Mouse (Mus musculus) intestine, postnatal 0 days (tissue): ENCODE results near the gene Igfbp3. TPM values are rescaled to one million over a fixed set of nuclear protein-coding genes. Genes with fewer than 3 reads are reported as not detected.
A peak's percentile ranks its signal among the peaks of the same experiment; 100 is the strongest.

ENCODE experiments used
- ATAC-seq: fragments of 200-750 bp; cut with Nextera tagmentation; 2 replicates; pipeline ENCODE4 v1.8.0; 2017; ENCODE audit warnings: mild to moderate bottlenecking, moderate TSS enrichment, moderate library complexity
- H3K27ac ChIP-seq: fragments of 300-500 bp; sonication (generic); 2 replicates; pipeline ENCODE4 v1.5.1; 2014; ENCODE audit warnings: mild to moderate bottlenecking, low read depth, low read length, moderate library complexity
- H3K27me3 ChIP-seq: fragments of 300-500 bp; sonication (generic); replicated peaks from 2 replicates; pipeline ENCODE4 v1.6.1; 2014; ENCODE audit warnings: low read length, mixed read lengths; ENCODE audit not compliant: control insufficient read depth, insufficient read depth
- H3K36me3 ChIP-seq: fragments of 300-500 bp; sonication (generic); 2 replicates; pipeline ENCODE4 v1.6.1; 2014; ENCODE audit warnings: mild to moderate bottlenecking, moderate library complexity; ENCODE audit not compliant: control insufficient read depth, insufficient read depth
- H3K4me1 ChIP-seq: fragments of 300-500 bp; sonication (generic); replicated peaks from 2 replicates; pipeline ENCODE4 v1.6.1; 2014; ENCODE audit warnings: antibody characterized with exemption, low read length, mixed read lengths; ENCODE audit not compliant: control insufficient read depth, insufficient read depth
- H3K4me2 ChIP-seq: fragments of 300-500 bp; sonication (generic); replicated peaks from 2 replicates; pipeline ENCODE4 v1.6.1; 2014; ENCODE audit warnings: low read depth, mild to moderate bottlenecking, moderate library complexity
- H3K4me3 ChIP-seq: fragments of 300-500 bp; sonication (generic); 2 replicates; pipeline ENCODE4 v1.5.1; 2014; ENCODE audit warnings: low read depth, low read length
- H3K9ac ChIP-seq: fragments of 300-500 bp; sonication (generic); 2 replicates; pipeline ENCODE4 v1.6.1; 2014; ENCODE audit warnings: mild to moderate bottlenecking, low read depth, low read length
- H3K9me3 ChIP-seq: fragments of 300-500 bp; sonication (generic); 2 replicates; pipeline ENCODE4 v1.6.1; 2016; ENCODE audit warnings: mixed run types; ENCODE audit not compliant: control insufficient read depth
- CTCF ChIP-seq: sonication (generic); IDR thresholded peaks from 2 replicates; pipeline ENCODE4 v1.5.1; 2016; ENCODE audit warnings: low read depth, mild to moderate bottlenecking, control low read depth, antibody characterized with exemption, moderate library complexity
- WGBS: fragments of 180-500 bp; shearing (Covaris S2); extraction: QIAGEN DNeasy Blood & Tissue Kit; methylation state at CpG from one replicate; pipeline ENCODE4 v1.1.7; 2014; 5-methylcytosine and 5-hydroxymethylcytosine counted together
- polyA plus RNA-seq: library from polyadenylated mRNA; unstranded; fragments of >200 nt; fragmentation: Nextera tagmentation; extraction: Ambion mirVana; gene quantifications from 2 replicates; pipeline ENCODE4 v1.2.1, GENCODE M21; 2015

The Igfbp3 gene
- polyA plus RNA-seq, 1 experiment from 2014 or later: 52.7 TPM

DNA sequence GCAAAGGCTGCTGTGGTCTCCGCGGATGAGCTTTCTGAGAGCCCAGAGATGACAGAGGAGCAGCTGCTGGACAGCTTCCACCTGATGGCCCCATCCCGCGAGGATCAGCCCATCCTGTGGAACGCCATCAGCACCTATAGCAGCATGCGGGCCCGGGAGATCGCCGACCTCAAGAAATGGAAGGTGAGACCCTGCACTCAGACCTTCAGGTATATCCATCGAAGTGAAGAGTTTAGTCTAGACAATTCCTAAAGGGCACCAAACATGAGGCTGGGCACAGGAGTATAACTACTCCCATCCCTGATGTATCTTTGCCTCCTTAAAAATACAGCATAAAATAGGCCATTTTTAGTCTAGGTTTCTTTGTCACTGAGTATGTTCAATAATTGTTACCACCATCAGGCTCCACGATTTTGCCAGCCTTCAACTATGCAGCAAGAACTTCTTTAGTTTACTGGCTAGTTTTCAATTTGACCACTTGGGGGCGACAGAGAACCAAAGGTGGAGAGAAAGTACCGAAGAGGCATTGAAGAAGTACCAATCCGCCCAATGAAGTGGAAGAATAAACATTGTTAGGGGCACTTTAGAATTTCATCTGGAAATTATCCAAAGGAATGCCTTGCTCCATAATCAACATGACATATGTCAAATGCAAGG is 13.9 kb downstream of the Igfbp3 start:
- H3K4me2 ChIP-seq: no peak overlapping the region
- peak; percentile 88 for TF ChIP-seq CTCF
- no peak overlapping the region for H3K4me3 ChIP-seq
- no peaks in the 10 kb centered on the region for H3K4me1 ChIP-seq
- ATAC-seq: no peak
- WGBS: 48% methylated on average over 14 of the region's 14 CpGs
- H3K9me3 ChIP-seq: no peaks in the 10 kb centered on the region
- no peaks in the 10 kb centered on the region for H3K27me3 ChIP-seq
- no peak overlapping the region for H3K27ac ChIP-seq
- H3K9ac ChIP-seq: no peak overlapping the region
- no peaks in the 10 kb centered on the region for H3K36me3 ChIP-seq

- no peaks in the 10 kb centered on the region for H3K4me1 ChIP-seq
- no peaks in the 10 kb centered on the region for H3K27me3 ChIP-seq
- H3K27ac ChIP-seq: no peak overlapping the region
- no peak overlapping the region for H3K4me2 ChIP-seq
- H3K4me3 ChIP-seq: no peak overlapping the region
- no peak for ATAC-seq
- TF ChIP-seq CTCF: no peak
- H3K9ac ChIP-seq: no peak overlapping the region
- 67% methylated on average over 10 of the region's 10 CpGs for WGBS
- H3K9me3 ChIP-seq: no peaks in the 10 kb centered on the region
- H3K36me3 ChIP-seq: no peaks in the 10 kb centered on the region
Observed at GRCm38 (mm10) chr11:7198481-7199256, 15.1 kb downstream of the Igfbp3 start.

DNA sequence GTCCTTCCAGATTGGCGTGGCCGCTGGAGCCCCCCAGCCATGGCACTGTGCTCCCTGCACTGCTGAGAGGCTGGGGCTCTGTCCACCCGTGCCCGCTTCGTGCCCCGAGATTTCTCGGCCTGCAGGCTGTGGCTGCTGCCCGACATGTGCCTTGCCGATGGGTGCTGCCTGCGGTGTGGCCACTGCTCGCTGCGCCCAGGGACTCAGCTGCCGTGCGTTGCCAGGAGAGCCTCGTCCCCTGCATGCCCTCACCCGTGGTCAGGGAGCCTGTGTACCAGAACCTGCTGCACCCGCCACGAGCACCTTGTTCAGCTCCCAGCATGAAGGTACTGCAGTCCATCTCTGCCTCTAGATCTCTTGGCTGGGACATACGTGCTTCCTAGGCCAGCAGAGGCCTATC is 15.7 kb downstream of the Igfbp3 start:
- H3K4me3 ChIP-seq: no peak overlapping the region
- no peaks in the 10 kb centered on the region for H3K36me3 ChIP-seq
- TF ChIP-seq CTCF: no peak
- ATAC-seq: no peak
- no peaks in the 10 kb centered on the region for H3K4me1 ChIP-seq
- H3K27ac ChIP-seq: no peak overlapping the region
- H3K9me3 ChIP-seq: no peaks in the 10 kb centered on the region
- 89% methylated on average over 19 of the region's 19 CpGs for WGBS
- no peak overlapping the region; the same call in 1 of the 2 replicates for H3K4me2 ChIP-seq
- H3K9ac ChIP-seq: no peak overlapping the region
- H3K27me3 ChIP-seq: no peaks in the 10 kb centered on the region

DNA sequence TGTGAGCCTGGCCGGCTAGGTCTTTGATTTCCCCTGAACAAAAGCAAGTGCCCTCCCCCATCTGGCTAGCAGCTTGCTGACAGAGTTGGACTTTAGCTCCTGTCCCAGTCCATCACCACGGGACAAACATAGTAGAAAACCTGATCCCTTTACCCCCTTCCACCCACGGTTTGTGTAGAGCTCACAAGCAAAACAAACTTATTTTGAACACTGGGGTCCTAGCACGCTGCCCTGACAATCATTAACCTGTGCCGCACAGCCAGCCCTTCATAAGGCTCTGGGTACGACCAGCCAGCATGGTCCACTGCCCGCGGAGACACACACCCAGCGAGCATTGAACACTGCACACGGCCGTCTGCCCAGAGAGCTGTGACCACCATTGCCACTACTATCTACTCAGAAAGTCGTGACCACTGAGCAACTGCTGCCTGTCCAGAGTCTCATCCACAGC is 16.2 kb downstream of the Igfbp3 start, which contains the start of gene Igfbp1:
TSS of gene Igfbp1 (plus strand) at position 292 of the 451 bp plus-strand sequence.
- no peak within 1 kb of the TSS for H3K9ac ChIP-seq
- H3K9me3 ChIP-seq: no peaks in the 10 kb centered on the region
- H3K4me3 ChIP-seq: no peak within 1 kb of the TSS
- H3K27ac ChIP-seq: no peak within 1 kb of the TSS
- no peaks in the 10 kb centered on the region for H3K27me3 ChIP-seq
- no peak within 1 kb of the TSS; the same call in 1 of the 2 replicates for H3K4me2 ChIP-seq
- 39% methylated on average over 12 of the region's 12 CpGs for WGBS
- TF ChIP-seq CTCF: no peak
- H3K4me1 ChIP-seq: no peaks in the 10 kb centered on the region
- no peaks in the 10 kb centered on the region for H3K36me3 ChIP-seq
- no peak for ATAC-seq

GRCm38 (mm10) chr11:7195312-7195685 is 18.4 kb downstream of the Igfbp3 start:
- no peaks in the 10 kb centered on the region for H3K4me1 ChIP-seq
- TF ChIP-seq CTCF: no peak
- ATAC-seq: no peak
- H3K4me3 ChIP-seq: no peak overlapping the region
- no peak overlapping the region for H3K27ac ChIP-seq
- WGBS: 90% methylated on average over 4 of the region's 4 CpGs
- H3K4me2 ChIP-seq: no peak overlapping the region
- no peaks in the 10 kb centered on the region for H3K27me3 ChIP-seq
- H3K36me3 ChIP-seq: no peaks in the 10 kb centered on the region
- H3K9me3 ChIP-seq: no peaks in the 10 kb centered on the region
- no peak overlapping the region for H3K9ac ChIP-seq

- no peaks in the 10 kb centered on the region for H3K36me3 ChIP-seq
- 85% methylated on average over 10 of the region's 10 CpGs for WGBS
- no peaks in the 10 kb centered on the region for H3K4me1 ChIP-seq
- peak; percentile 25; the same call in 1 of the 2 replicates for TF ChIP-seq CTCF
- H3K27ac ChIP-seq: no peak overlapping the region
- H3K4me2 ChIP-seq: no peak overlapping the region
- H3K9ac ChIP-seq: no peak overlapping the region
- no peaks in the 10 kb centered on the region for H3K27me3 ChIP-seq
- no peaks in the 10 kb centered on the region for H3K9me3 ChIP-seq
- no peak overlapping the region for H3K4me3 ChIP-seq
- no peak for ATAC-seq
Observed at GRCm38 (mm10) chr11:7194432-7195311, 19.1 kb downstream of the Igfbp3 start.
